Mouse (Mus musculus) right cerebral cortex, postnatal 14 days (tissue): Measurements from ENCODE around the gene Arhgap31.
"Not testable (repeated sequence)": the region's sequence is repeated elsewhere in the genome, so short reads cannot be mapped to it uniquely, and the experiment has no call there.

Experiments used
- DNase-seq: peaks from one replicate; pipeline ENCODE4 v3.0.0; 2022

Gene Arhgap31

DNA sequence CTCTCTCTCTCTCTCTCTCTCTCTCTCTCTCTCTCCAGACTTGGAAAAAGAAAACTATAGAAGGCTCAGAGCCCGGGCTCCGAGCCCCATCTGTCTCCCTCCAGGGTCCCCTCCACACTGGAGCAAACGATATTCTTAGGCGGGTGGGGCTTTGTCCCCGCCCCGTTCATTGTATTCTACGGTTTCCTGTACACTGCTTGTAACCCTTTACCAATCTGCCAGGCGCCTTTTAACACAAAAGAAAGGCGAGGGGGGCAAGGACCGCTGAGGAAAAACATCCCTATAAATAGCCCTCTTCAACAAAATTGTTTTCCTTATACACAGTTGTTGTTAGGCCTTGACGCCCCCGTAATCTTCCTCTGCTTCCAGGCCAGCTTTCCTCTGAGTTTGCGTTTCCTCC, 11.9 kb upstream of the Arhgap31 start:
- no peak for DNase-seq

DNA sequence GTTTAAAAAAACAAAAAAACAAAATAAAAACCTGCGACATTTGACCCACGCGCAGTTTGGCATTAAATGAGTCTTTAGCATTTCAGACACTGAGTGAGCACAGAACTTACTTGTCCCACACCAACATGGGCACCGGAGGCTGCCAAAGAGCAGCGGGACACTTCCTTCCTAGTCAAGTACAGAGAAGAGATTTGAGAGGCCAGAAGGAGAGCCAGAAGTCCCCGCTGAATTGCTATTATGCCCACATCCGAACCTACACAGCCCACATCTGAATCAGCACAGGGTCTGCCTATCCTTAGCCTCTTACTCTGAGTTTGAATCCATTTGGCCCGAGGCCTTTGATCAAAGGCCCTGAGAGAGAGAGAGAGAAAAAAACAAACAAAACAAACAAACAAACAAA, 11.2 kb upstream of the Arhgap31 start:
- DNase-seq, result no peak

DNA sequence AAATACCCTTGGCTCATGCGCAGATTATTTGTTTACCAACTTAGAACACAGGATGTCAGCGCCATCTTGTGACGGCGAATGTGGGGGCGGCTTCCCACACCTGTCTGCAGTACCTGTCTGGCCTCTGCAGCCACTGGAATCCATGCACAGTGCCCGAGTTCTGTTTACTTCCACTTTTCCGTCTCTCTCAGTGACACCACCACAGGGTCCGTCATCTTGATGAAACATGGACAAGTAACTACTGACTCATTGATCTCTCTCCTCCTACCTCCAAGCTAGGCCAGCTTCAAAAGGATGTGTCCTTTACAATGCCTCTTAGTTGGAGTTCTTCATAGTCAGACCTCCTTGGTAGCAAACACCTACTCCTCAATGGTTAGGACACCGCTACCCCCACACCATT, 8.3 kb upstream of the Arhgap31 start:
- no peak for DNase-seq

DNA sequence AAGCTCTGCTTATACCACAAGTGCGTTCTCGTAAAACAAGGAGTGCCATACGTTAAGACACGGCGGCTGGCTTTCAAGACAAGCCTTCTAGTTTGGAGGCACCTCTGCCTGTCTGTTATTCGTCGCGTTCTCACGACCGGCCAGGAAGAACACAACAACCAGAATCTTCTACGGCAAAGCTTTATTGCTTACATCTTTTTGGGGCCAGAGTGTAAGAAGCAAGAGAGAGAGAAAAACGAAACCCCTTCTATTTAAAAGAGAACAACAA, 1.1 kb upstream of the Arhgap31 start:
- DNase-seq, result not testable (repeated sequence)

DNA sequence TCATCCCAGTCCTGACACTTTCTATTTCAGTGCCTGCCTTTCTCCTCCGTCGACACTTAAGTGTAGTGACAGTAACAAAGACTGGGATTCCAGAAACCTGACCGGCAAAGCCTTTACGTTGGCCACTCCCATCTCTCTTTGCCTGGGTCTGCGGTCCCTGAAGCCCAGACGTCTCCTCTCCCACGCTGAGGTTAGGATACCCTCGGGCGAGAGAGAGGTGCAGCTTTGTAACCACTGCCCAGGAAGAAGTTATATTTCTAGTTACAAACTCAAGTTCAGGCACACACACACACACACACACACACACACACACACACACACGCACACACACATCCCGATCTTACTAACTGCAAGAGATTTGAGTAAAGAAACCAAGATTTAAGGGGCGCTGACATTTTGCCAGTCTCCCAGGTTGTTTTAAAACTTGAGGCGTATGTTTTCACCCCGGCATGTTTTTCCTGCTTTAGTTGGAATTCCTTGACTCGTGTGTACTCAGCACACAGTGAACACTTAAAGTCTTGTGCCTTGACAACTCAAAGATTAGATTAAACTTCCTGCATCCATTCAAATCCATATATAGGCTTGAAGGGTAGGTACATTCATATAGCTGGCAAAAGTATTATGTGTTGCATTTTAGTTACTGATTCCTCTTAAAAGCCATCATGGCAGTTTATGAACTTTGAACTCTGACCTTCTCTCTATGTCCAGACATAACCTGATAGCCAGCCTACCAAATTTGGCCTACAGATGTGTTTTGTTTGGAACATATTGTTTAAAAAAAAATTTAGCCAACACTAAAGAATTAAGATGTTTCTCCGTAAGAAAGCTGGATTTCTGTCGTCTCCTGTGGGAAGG, 557 bp upstream of the Arhgap31 start:
- DNase-seq, result no peak

DNA sequence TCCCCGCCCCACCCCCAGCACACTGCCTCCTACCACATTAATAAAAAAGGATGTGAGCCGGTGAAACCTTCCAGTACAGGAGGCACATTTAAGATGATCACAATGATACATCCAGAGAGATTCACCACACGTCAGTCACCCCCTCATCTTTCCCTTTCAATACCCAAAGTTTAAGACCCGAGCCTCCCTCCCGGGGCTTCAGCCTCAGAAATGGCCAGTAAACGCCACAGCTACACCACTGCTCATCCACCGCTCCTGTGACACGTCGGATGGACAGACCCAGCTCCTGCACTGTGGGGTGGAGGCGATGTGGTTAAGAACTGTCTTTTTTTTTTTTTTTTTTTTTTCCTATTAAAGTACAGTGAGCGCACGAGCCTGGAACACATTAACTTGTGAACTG, 969 bp downstream of the Arhgap31 start:
- DNase-seq, result no peak

DNA sequence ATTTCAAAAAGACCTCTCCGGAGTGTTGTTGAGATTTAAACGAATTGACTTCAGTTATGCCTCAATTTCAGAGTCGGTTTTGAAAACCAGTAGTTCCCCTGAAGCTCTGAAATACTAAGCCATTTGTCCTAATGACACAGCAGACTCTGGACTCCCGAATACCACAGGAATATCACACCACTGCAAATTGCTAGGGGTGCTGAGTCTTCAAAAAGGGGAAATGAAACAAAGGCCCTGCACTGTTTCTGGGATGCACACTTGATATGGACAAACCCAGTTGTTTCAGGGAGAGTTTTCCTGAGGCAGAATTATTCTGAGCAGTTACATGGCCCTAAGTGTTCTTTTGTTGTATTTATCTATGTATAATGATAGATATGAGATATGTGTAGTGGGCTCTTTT, 1.8 kb downstream of the Arhgap31 start:
- no peak for DNase-seq

DNA sequence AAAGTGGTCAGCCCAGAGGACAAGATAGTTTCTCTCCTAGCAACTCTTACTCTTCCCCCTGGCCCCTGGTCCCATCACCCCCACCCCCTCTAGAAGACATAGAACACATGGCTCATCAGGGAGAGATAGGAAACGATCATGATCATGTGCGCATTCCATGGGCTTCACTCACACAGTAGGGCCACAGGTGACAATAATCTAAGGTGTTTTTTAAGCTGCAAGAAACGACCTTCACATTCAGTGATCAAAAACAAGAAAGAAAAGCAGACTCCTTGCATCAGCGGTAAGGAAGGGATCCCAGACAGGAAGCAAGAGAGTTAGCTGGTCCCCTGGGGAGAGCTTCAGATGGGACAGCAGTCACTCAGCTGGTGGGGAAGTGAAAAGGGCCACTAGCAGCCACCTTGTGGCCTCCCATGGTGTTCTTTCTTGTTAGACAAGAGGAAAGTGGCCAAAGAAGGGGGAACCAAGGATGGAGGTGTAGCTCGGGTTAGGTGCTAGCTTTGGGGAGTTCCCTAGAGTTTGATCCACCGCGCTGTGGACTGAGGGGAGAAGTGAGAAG, 4.0 kb downstream of the Arhgap31 start:
- DNase-seq, result no peak

DNA sequence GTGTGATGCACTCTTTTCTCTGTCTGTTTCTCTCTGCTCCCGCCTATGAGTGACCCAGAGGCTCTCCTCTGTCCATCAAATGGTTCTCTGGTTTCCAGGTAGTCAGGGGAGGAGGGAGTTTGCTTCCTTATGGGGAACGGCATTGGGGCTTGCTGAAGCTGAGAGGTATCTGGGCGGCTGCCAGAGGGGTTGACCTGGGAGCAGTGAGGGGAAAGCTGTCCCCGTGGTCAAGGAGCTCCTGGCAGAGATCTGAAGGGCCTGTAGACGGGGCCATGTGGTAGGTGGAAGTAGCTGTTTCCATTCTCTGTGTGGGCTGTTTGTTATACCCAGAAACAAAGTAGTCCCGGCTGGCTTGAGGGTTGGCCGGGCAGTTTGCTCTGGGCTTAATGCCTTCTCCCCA, 6.3 kb downstream of the Arhgap31 start:
- DNase-seq, result no peak

DNA sequence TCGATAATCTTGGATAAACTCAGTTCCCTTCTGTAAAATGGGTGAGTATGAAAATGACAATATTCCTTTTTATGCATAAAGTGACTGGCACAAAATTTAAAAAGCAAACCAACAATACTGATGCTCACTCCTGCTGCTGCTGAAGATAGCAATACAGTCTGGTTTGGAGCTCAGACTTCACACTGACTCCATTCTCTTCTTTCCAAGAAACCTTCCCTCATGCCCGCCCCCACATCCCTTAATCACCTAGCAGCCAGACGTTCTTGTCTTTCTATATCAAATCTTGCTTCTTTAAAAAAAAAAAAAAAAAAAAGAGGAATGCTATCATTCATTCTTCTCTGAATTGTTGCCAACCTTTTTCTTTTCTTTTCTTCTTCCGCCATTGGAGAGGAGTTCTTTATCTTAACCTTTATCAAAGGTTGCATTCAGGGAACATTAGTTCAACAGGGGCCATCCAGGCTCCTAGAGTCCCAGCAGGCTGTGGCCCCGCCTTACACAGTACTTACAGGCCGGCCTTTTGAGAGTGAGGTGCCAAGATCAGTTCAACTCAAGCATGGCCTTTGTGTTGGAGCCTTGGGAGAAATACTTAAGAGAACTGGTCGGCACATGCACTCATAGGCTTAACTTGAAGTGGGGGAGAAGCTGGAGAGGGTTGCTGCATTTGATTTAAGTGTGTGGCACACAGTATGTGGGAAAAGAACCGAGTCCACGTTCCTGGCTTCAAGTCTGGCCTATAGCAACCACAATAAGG, 7.4 kb downstream of the Arhgap31 start:
- DNase-seq, result no peak

DNA sequence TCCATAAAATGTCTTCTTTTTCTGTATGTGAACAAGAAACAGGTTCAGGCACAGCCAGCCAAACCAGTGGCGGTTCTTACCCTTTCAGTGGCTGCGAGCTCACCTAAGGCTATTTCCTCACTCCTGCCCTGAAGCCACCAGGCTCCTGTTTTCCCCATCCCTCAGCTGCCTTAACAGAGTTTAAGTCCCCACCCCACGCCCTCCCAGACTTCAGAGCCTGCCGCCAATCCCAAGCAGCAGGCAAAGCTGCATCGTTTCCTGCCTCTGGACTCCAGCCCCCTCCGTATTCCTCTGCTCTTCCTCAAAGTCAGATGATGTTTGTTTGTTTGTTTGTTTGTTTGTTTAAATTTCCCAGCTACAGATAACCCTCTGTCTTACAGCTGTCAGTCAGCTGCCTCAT, 9.6 kb downstream of the Arhgap31 start:
- no peak for DNase-seq

DNA sequence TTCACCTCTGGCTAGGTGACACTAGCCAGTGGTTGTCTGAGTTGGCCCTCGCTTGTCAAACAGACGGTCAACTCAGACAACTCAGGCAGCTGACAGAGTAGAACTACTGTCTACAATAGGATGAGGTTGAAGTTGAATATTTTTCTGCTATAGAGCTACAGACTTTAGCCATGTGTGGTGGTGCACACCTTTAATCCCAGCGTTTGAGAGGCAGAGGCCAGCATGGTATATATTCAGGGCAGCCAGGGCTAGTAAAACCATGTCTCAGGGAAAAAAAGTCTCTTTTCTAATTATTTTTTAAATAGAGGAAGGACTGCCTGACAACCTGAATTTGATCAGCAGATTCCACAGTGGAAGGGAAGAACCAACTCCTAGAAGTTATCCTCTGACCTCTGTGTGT, 10.8 kb downstream of the Arhgap31 start:
- no peak for DNase-seq

DNA sequence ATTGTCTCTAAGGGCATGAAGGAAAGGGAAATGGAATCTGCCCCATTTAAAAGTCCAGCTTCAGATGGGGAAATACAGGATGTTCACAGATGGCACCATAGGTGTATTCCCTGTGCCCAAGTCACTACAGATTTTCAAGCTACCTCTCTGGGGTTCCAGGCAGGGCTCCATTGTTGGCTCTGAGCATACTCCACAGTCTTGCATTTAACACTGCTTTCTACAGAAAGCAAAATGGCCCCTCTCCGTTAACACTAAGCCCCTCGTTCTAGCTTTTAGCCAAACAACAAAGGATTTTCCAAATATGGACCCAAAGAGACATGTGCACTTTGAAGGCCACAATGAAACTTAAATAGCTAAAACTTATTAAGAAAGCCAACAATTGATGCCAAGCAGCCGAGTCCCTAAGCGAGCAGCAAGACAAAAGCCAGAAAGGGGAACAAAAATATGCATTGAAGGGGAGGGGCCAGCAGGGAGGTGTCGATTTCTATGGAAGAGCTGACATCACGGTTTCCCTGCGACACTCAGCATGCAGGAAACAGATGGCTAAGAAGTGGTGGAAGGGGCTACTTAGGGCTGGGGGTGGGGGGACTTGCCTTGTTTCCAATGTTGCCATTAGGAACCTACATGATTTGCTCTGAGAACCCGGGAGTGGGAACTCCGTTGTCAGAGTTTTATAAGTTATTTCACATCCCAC, 11.4 kb downstream of the Arhgap31 start:
- no peak for DNase-seq

DNA sequence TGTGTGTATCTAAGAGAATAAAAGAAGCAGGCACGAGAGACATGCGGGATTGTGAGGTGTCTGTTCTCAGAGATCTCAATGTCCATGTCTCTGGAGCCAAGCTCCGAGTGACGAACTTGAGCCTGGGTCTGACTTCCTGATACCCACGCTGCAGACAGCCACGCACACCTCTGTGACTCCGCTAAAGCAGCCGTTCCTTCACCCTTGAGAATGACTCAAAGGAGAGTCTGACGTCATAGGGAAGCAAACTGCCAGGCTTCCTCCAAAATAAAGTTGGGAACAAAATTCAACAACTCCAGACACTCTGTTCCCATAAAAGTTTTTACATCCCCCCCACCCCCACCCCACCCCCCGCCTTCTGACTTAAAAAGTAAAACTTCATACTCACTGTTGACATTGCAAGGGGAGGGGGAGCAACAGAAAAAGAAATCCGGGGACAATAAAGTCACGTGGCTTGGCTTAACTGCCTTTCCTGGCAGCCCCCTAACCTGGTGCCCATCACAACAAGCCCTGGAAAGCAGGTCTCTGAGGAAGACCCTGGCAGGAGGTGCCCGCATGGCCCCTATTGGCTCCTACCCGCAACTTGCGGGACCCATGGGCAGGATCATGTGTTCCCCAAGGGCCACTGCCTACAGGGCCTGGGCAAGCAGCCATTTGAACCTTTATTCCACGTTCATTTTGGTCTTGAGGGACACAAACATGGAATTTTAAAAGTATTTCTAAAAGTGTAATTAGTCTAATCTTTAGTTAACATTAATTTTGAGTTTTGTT, 12.5 kb downstream of the Arhgap31 start:
- DNase-seq, result no peak

DNA sequence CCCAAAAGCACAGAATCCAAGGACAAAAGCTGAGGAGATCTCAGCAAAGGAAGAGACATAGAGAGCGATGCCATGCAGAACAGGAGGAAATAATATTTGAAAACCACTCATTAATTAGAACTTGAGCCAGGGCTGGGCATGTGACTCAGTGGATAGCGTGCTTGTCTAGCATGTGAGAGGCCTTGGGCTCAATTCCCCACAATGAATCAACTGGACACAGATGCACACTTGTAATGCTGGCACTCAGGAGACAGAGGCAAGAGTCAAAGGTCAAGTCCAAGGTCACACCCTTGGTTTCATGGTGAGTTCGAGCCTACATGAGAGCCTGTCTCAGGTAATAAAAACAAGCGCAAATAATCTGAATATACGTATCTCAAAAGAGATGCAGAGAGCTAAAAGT, 15.5 kb downstream of the Arhgap31 start:
- no peak for DNase-seq

DNA sequence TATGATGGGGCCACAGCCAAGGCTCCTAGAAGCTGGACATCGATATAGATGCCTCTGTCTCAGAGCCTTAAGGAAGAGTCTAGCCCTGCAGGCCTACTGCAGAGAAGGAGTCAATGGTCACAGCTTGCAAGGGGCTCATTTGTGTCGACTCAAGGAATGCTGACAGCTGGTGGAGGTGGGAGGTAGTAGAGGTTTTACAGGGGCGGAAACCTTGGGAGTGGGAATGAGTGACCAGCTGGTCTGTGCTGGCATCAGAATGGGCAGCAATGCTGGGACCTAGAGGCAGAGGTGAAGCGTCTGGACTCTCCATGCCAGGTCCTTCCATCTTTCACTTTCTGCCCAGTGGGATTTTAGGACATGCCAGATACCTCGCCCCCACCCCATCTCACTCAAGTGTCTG, 17.5 kb downstream of the Arhgap31 start:
- no peak for DNase-seq

DNA sequence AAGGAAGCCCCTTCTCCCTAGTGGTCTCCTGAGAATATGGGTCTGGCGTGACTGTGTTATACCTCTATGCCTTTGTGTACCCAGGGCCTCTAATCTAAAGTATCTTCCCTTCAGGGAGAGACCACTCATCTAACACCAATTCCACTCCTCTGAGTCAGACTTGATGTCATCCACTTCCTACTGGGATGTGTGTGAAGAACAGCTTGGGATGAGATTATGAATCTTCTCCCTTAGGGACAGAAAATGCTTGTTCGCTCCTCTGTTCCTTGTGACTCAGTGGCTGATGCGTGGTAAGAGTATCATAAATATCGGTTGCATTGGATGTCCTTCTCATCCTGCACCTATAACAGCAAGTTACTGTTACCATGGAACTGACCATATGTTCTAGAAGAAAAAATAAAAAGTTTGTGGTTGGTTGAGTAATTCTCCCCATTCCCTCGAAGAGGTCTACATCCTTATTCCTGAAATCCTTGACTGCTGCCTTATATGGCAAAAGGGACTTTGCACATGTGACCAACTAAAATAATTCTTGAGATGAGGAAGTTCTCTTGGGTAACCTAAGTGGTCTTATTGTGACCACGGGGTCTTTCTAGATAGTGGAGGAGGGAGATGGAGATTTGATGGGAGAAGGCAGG, 18.1 kb downstream of the Arhgap31 start:
- no peak for DNase-seq

DNA sequence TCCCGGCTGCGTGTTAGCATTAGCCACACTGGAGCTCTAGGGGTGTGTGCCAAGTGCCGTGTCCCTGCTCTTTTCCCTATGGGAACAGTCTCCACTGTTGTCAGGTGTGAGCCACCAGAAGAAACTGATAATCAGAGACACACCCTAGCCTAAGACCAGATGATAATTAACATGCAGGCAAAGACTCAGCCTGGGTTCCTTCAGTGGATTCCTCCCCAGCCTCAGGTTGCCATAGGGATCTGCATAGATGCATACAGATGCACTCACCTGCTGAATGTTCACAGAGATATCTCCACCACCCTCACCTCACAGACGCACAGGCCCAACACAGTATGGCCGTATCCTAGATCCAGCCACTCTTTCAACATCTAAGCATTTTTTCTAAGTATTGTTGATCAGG, 22.6 kb downstream of the Arhgap31 start:
- DNase-seq, result no peak

DNA sequence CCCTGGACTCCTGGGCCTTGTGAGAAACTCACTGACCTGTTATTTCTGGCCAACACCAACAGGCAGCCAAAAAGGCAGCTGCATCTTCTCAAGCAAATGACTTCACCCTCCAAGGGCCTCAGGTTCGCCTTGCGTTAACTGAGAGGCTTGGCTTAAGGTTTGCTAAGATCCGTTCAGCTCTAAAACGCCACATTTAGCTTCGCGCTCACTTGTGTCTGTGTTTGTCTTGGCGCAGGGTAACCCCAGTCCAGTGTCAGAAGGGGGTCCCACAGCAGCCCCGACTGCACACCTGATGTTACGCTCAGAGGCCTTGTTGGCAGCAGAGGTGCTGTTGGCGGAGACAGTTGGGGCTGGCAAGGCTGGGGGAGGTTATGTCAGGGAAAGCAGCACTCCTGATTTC, 23.3 kb downstream of the Arhgap31 start:
- no peak for DNase-seq

DNA sequence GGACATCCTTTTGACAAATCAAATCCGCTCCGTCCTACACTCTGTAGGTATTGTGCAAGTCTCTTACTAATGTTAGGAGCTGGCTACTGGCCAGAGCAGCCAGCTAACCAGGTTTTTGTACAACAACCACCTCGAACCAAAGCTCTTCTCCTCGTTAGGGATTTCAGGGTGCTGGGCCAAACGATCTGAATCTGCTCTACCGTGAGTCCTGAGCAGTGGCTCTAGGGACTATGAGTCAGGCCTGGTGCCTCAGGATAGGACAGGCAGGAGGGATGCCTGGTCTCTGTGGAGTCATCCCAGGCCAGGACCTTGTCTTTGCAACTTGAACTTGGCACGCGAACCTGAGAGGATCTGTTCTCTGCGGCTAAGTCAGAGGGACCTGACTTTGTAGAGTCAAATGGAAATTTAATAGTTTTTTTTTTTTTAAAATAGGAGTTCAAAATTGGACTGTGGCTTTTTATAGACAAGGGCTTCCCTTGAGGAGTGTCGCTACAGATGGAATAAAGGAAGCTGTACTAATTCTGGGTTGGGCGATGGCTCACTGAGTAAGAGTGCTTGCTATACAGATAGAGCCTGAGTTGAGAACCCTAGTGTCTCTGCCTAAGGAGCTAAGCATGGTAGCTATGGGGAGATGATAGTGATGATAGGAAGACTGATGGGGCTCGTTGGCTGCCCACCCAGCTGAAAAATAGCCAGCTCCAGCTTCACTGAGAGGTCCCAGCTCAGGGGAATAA, 24.4 kb downstream of the Arhgap31 start:
- DNase-seq, result no peak

DNA sequence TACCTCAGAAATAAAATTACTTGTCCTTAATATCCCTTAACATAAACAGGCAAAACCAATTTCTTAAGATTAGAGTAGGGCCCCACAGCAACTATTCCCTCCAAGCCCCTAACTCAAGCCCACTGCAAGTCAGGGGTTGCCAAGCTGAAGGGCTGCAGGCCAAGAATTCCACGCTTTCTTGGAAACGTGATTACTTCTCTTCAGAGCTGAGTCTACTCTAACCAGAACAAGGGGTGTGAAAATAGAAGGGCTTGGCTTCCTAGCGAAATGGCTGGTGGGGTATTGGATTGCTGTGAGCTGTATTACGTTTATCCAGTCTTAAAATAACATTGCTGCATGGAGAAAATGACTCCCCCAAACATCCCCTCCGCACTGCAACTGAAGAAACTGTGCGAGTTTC, 25.4 kb downstream of the Arhgap31 start:
- no peak for DNase-seq

DNA sequence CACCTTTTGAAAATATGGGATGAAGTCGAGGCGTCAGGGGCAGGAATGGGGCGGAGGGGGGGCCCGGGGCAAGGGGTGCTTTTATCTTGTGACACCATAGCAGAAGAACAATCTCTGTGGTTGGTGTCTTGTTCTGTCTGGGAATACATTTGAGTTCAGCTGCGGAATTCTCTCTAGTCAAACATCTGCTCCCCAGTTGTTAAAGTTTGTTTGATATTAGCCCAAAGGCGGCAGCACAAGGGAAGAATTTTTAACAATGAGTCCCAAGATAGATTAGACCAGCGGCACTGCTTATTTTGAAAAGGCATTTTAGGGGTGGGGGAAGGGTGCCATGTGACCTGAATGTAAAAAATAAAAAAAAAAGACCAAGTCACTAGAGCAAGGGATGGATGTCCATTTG, 30.0 kb downstream of the Arhgap31 start:
- DNase-seq, result no peak
